Mouse (Mus musculus) forelimb bud, embryonic 11.5 days (tissue): ENCODE results near the gene Plekhg1.

ENCODE experiments used
- DNase-seq: peaks from one replicate; pipeline ENCODE4 v3.0.0-alpha.2; 2012; ENCODE audit warnings: low read depth, low spot score

The Plekhg1 gene

GRCm38 (mm10) chr10:3741791-3742190 is 1.6 kb downstream of the Plekhg1 start:
- DNase-seq, result no peak

GRCm38 (mm10) chr10:3743069-3743468 is 2.9 kb downstream of the Plekhg1 start:
- DNase-seq, result no peak

- no peak for DNase-seq
Measured at GRCm38 (mm10) chr10:3743826-3744225, 3.7 kb downstream of the Plekhg1 start.

GRCm38 (mm10) chr10:3746794-3747518 is 6.8 kb downstream of the Plekhg1 start:
- no peak for DNase-seq

GRCm38 (mm10) chr10:3749580-3749979 is 9.4 kb downstream of the Plekhg1 start:
- DNase-seq, result no peak

- DNase-seq, result no peak
Measured at GRCm38 (mm10) chr10:3761992-3762391, 21.8 kb downstream of the Plekhg1 start.

GRCm38 (mm10) chr10:3763199-3763598 is 23.0 kb downstream of the Plekhg1 start:
- no peak for DNase-seq

- no peak for DNase-seq
Measured at GRCm38 (mm10) chr10:3769131-3769530, 29.0 kb downstream of the Plekhg1 start.

- no peak for DNase-seq
Measured at GRCm38 (mm10) chr10:3774330-3774729, 34.2 kb downstream of the Plekhg1 start.

GRCm38 (mm10) chr10:3776761-3777160 is 36.6 kb downstream of the Plekhg1 start:
- DNase-seq, result no peak

- DNase-seq, result no peak
Measured at GRCm38 (mm10) chr10:3785362-3785761, 45.2 kb downstream of the Plekhg1 start.

GRCm38 (mm10) chr10:3786531-3786930 is 46.4 kb downstream of the Plekhg1 start:
- no peak for DNase-seq

GRCm38 (mm10) chr10:3787006-3787405 is 46.8 kb downstream of the Plekhg1 start:
- DNase-seq, result no peak

GRCm38 (mm10) chr10:3793825-3794224 is 53.7 kb downstream of the Plekhg1 start:
- peak; percentile 35 for DNase-seq

GRCm38 (mm10) chr10:3799455-3799854 is 59.3 kb downstream of the Plekhg1 start:
- DNase-seq, result no peak

- DNase-seq, result no peak
Measured at GRCm38 (mm10) chr10:3801254-3801653, 61.1 kb downstream of the Plekhg1 start.

GRCm38 (mm10) chr10:3805334-3805733 is 65.2 kb downstream of the Plekhg1 start:
- DNase-seq, result no peak

- no peak for DNase-seq
Measured at GRCm38 (mm10) chr10:3807980-3808379, 67.8 kb downstream of the Plekhg1 start.

- DNase-seq, result no peak
Measured at GRCm38 (mm10) chr10:3810476-3811273, 70.5 kb downstream of the Plekhg1 start.

- DNase-seq, result no peak
Measured at GRCm38 (mm10) chr10:3818940-3819701, 79.0 kb downstream of the Plekhg1 start.

- no peak for DNase-seq
Measured at GRCm38 (mm10) chr10:3823826-3824225, 83.7 kb downstream of the Plekhg1 start.

- DNase-seq, result no peak
Measured at GRCm38 (mm10) chr10:3826043-3826442, 85.9 kb downstream of the Plekhg1 start.
